Mouse (Mus musculus): ENCODE measurements at regions not wholly inside any gene's neighbourhood (a gene's known extent, or its start where the extent isn't known, plus 50 kb on each side); places are given as distances from the start of the nearest gene placed in this dataset.

GRCm38 (mm10) chr4:21369314-21369713 is 316.4 kb downstream of the Prdm13 start:
- TF ChIP-seq CTCF (IDR thresholded peaks at IDR 0.05; ENCODE audit: borderline replicate concordance, insufficient read depth, low read length) (no peak), POLR2A (IDR thresholded peaks at IDR 0.05; ENCODE audit: low read depth, low read length) (no peak)
